Mouse (Mus musculus): Measurements from ENCODE around the gene Cytip. TPM values are rescaled to one million over a fixed set of nuclear protein-coding genes. Genes with fewer than 3 reads are reported as not detected.

The Cytip gene
- polyA plus RNA-seq, 1 experiment, result 8.7 TPM

DNA sequence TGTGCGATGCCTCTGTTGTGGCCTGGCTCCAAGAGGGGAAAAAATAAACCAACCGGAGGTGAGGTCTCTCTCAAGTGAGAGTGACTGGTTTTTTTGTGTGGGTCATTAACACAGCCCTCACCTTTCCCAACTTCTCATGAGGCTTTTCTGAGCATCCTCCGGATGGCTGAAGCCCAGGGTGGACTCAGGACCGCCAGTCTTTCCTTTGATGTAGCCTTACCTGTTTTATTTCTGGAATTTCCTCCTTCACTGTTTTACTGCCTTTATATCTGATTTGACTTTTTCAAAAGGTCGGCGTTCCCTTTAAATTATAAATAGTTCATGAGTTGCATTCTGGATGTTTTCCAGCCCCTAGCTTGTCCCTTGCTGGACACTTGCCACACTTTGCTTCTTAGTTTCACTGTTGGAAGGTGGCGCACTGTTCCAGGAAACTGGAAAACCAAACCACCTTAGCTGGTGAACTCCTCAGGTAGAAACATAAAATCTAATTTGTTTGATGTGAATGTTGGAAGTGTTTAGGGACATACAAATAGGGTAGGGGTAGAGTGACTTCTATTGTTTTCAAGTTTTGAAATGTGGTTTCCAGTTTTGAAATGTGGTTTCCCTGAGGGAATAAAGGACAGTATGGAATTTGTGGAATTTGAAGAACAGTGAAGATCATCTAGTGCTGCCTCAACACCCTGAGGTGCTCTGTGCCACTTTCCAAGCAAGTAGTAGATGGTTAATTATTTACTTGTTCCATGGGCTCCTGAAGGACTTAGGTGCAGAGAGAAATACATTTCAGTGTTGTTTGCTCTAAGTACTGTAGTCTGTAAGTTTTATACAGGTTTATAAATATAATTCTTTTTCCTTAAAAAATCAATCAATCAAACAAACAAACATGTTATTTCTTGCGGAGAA, 19.7 kb downstream of the Cytip start:
- H3K4me1 ChIP-seq (ENCODE audit: control insufficient read depth, insufficient read depth, low read length), result no peaks in the 10 kb centered on the region
- H3K4me3 ChIP-seq (ENCODE audit: control insufficient read depth, low read depth, low read length), result no peak overlapping the region
- H3K36me3 ChIP-seq (ENCODE audit: control insufficient read depth, insufficient read depth, low read length), result no peaks in the 10 kb centered on the region
- H3K27ac ChIP-seq (ENCODE audit: control insufficient read depth, insufficient read depth, low read depth, low read length), result no peak overlapping the region
- no peaks in the 10 kb centered on the region for H3K27me3 ChIP-seq (ENCODE audit: control insufficient read depth, insufficient read depth, low read length)
- TF ChIP-seq POLR2A (IDR thresholded peaks at IDR 0.05; ENCODE audit: control insufficient read depth, low read depth, low read length), result no peak
- TF ChIP-seq CTCF (IDR thresholded peaks at IDR 0.05; ENCODE audit: control insufficient read depth, insufficient read depth, insufficient replicate concordance, low read depth, low read length), result no peak

DNA sequence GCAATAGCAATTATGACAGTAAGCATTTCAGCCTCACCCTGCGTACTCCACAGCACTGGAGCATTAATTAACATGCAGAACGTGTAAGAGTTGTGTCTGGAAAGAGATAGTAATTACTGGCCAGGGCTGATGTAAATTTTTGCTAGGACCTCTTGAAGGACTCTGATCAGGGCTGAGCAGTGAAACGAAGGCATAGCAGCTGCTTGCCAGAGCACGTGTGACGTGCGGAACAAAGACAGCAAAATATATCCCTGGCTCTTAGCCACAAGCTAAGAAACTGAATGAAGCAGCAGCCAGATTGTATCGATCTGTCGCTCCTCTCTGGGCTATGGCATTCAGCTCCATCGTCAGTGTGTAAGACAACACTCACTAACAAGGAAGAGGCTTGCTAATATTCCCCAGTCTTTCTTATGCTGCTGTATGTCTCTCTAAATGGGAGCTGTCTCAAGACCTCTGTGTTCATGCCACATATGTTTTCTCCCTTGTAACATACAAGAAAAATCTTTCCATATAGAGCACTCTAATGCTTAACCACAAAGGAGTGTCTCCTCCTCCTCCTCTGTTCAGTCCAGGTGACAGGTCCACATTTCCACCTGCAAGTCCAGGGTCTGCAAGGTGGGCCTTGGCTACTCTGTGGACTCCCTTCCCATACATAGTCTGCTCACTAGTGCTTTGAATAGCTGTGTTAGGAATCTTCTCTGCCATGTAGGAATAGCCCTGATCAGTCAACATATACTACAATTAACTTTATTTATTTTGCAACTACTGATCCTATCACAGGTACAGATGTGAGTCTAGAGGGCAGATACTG, 20.7 kb downstream of the Cytip start:
- Histone ChIP-seq H3K4me1 (ENCODE audit: control insufficient read depth, insufficient read depth, low read length) (no peaks in the 10 kb centered on the region), H3K36me3 (ENCODE audit: control insufficient read depth, insufficient read depth, low read length) (no peaks in the 10 kb centered on the region), H3K27me3 (ENCODE audit: control insufficient read depth, insufficient read depth, low read length) (no peaks in the 10 kb centered on the region), H3K27ac (ENCODE audit: control insufficient read depth, insufficient read depth, low read depth, low read length) (no peak overlapping the region), H3K4me3 (ENCODE audit: control insufficient read depth, low read depth, low read length) (no peak overlapping the region)
- TF ChIP-seq POLR2A (IDR thresholded peaks at IDR 0.05; ENCODE audit: control insufficient read depth, low read depth, low read length), result no peak
- TF ChIP-seq CTCF (IDR thresholded peaks at IDR 0.05; ENCODE audit: control insufficient read depth, insufficient read depth, insufficient replicate concordance, low read depth, low read length), result no peak

DNA sequence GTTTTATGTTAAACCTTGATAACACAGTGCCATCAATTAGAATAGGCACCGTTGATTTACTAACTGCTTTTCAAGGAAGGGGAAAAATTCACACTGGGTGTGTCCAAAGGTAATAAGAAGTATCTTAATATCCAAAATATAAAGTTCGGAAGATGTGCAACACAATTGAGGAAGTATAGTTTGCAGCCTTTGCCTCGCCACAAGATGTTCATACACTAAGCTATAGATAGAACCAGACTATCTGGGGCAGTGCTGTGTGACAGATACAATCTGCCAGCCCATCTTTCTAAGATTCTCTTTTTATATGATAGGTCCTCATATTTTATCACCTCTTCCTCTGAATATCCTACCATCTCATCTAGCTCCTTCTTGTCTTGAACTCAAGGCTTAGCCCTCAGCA, 22.4 kb downstream of the Cytip start:
- Histone ChIP-seq H3K27ac (ENCODE audit: control insufficient read depth, insufficient read depth, low read depth, low read length) (no peak overlapping the region), H3K27me3 (ENCODE audit: control insufficient read depth, insufficient read depth, low read length) (no peaks in the 10 kb centered on the region), H3K36me3 (ENCODE audit: control insufficient read depth, insufficient read depth, low read length) (no peaks in the 10 kb centered on the region), H3K4me1 (ENCODE audit: control insufficient read depth, insufficient read depth, low read length) (no peaks in the 10 kb centered on the region), H3K4me3 (ENCODE audit: control insufficient read depth, low read depth, low read length) (no peak overlapping the region)
- TF ChIP-seq CTCF (IDR thresholded peaks at IDR 0.05; ENCODE audit: control insufficient read depth, insufficient read depth, insufficient replicate concordance, low read depth, low read length), result no peak

DNA sequence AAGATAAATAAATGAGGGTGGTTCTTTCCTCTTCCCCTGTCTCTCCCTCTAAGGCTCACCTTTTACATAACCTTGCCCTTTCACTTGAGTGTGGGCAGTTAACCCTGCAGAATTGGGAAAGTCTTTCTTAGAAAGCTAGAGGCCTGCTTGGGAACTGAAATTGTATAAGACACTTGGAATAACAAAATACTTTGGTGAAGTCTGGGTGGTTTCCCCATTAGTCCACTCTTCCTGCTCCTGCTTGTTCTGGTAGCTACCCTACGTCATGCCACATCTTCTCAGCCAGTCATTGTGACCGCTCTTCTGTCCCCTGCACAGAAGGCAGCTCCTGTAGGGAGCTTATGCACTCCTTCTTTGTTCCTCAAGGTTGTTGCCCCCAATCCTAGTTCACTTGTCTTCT, 26.2 kb downstream of the Cytip start:
- H3K4me1 ChIP-seq (ENCODE audit: control insufficient read depth, insufficient read depth, low read length), result no peaks in the 10 kb centered on the region
- TF ChIP-seq CTCF (IDR thresholded peaks at IDR 0.05; ENCODE audit: control insufficient read depth, insufficient read depth, insufficient replicate concordance, low read depth, low read length), result no peak
- TF ChIP-seq POLR2A (IDR thresholded peaks at IDR 0.05; ENCODE audit: control insufficient read depth, low read depth, low read length), result no peak
- no peak overlapping the region for H3K27ac ChIP-seq (ENCODE audit: control insufficient read depth, insufficient read depth, low read depth, low read length)
- H3K36me3 ChIP-seq (ENCODE audit: control insufficient read depth, insufficient read depth, low read length), result no peaks in the 10 kb centered on the region
- H3K4me3 ChIP-seq (ENCODE audit: control insufficient read depth, low read depth, low read length), result no peak overlapping the region
- no peaks in the 10 kb centered on the region for H3K27me3 ChIP-seq (ENCODE audit: control insufficient read depth, insufficient read depth, low read length)

DNA sequence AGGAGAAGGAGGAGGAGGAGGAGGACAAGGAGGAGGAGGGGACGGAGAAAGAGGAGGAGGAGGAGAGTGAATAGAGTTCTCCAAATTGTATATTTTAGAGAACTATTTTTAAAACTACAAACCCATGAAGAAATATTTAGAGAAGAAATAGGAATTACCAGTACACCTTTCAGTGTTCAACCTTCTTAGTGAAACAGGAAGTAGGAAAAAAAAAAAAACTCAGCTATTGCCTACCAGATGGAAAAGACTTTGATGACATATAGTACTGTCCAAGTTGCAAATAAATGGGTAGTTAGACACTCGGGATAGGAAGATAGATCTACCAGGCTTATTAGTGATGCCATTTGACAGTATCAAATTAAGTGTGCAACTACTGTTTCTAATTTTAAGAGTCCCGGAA, 27.7 kb downstream of the Cytip start:
- H3K4me3 ChIP-seq (ENCODE audit: control insufficient read depth, low read depth, low read length), result no peak overlapping the region
- no peak overlapping the region for H3K27ac ChIP-seq (ENCODE audit: control insufficient read depth, insufficient read depth, low read depth, low read length)
- no peaks in the 10 kb centered on the region for H3K27me3 ChIP-seq (ENCODE audit: control insufficient read depth, insufficient read depth, low read length)
- no peaks in the 10 kb centered on the region for H3K36me3 ChIP-seq (ENCODE audit: control insufficient read depth, insufficient read depth, low read length)
- H3K4me1 ChIP-seq (ENCODE audit: control insufficient read depth, insufficient read depth, low read length), result no peaks in the 10 kb centered on the region
- TF ChIP-seq CTCF (IDR thresholded peaks at IDR 0.05; ENCODE audit: control insufficient read depth, insufficient read depth, insufficient replicate concordance, low read depth, low read length) (no peak), POLR2A (IDR thresholded peaks at IDR 0.05; ENCODE audit: control insufficient read depth, low read depth, low read length) (no peak)

DNA sequence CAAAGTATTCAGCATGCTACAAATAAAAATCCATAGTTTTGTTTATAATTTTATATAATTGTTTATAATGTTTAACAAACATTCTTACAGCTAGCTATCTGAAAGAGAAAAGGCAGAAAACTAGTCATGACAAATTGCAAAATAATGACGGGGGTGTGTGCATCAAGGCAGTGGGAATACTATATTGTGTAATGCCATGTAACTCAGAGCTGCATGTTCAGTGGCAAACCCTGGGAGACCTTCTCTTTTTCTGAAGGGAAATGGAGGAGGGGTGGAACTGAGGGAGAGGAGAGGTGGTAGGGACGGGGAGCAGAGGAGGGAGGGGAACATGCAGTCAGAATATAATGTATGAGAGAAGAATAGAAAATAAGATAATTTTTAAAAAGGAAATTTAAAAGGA, 28.6 kb downstream of the Cytip start:
- Histone ChIP-seq H3K27me3 (ENCODE audit: control insufficient read depth, insufficient read depth, low read length) (no peaks in the 10 kb centered on the region), H3K4me3 (ENCODE audit: control insufficient read depth, low read depth, low read length) (no peak overlapping the region), H3K4me1 (ENCODE audit: control insufficient read depth, insufficient read depth, low read length) (no peaks in the 10 kb centered on the region), H3K36me3 (ENCODE audit: control insufficient read depth, insufficient read depth, low read length) (no peaks in the 10 kb centered on the region), H3K27ac (ENCODE audit: control insufficient read depth, insufficient read depth, low read depth, low read length) (no peak overlapping the region)
- TF ChIP-seq CTCF (IDR thresholded peaks at IDR 0.05; ENCODE audit: control insufficient read depth, insufficient read depth, insufficient replicate concordance, low read depth, low read length), result no peak
- no peak for TF ChIP-seq POLR2A (IDR thresholded peaks at IDR 0.05; ENCODE audit: control insufficient read depth, low read depth, low read length)

DNA sequence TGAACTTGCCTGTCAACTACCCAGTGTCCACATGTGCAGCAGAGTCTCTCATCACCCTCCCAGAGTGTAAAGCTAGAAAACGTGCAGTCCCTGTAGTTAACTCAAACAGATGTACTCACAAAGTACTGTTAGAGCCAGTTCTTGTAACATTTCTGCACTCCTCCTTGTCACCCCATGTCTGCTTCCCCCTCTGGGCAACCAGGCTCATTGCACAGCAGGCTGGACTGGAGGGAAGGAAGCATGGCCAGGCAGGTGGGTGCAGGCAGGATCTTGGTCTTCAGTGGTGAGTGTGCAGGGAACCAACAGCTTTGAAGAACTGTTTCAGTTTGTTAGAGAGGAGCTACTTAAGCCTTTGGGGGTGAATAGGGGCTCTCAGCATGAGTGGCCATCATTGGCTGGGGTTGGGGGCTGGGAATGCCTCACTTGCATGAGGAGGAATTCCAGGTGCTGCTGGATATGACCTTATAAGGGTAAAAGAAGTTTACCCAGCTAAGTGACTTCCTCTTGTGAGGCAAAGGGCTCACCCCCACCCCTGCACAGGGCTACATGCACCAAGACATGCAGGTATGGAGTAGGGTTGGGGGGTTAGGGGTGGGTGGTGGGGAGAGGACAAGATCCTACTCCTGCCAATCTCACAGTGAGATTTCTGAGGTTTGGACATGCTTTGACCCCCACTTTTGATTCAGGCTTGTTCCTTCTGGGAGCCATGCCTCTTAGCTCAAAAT, 31.7 kb downstream of the Cytip start:
- H3K4me3 ChIP-seq (ENCODE audit: control insufficient read depth, low read depth, low read length), result no peak overlapping the region
- no peak overlapping the region for H3K27ac ChIP-seq (ENCODE audit: control insufficient read depth, insufficient read depth, low read depth, low read length)
- no peaks in the 10 kb centered on the region for H3K27me3 ChIP-seq (ENCODE audit: control insufficient read depth, insufficient read depth, low read length)
- peaks cover 8% of the 10 kb centered on the region for H3K4me1 ChIP-seq (ENCODE audit: control insufficient read depth, insufficient read depth, low read length)
- TF ChIP-seq POLR2A (IDR thresholded peaks at IDR 0.05; ENCODE audit: control insufficient read depth, low read depth, low read length) (no peak), CTCF (IDR thresholded peaks at IDR 0.05; ENCODE audit: control insufficient read depth, insufficient read depth, insufficient replicate concordance, low read depth, low read length) (no peak)
- H3K36me3 ChIP-seq (ENCODE audit: control insufficient read depth, insufficient read depth, low read length), result no peaks in the 10 kb centered on the region
